14 mouse cellular contexts compared by ENCODE assay signal in genomic region chr7:16337733-16338132, GRCm38 (mm10). TPM values are rescaled to one million over a fixed set of nuclear protein-coding genes. Genes with fewer than 3 reads are reported as not detected.
DNase-seq lines count a peak whose midpoint lies in the region; ATAC-seq and TF ChIP-seq lines count a peak whose summit lies in the region.
"Had no signal": no experiment of that assay in that cellular context is flagged by ENCODE, and none has a peak within 500 bp of the region (broad histone marks: within the 10 kb centered on the region; RNA-seq: fewer than 3 reads in every experiment).

No protein-coding gene starts in this region.

- H3K36me3 ChIP-seq in kidney, adult 2 months (ENCODE audit: control insufficient read depth, insufficient read depth, low read length) = no peaks in the 10 kb centered on the region
- peaks cover 33% of the 10 kb centered on the region for H3K36me3 ChIP-seq in thymus, adult 2 months (ENCODE audit: control insufficient read depth, insufficient read depth, low read length)
- peaks cover 64% of the 10 kb centered on the region for H3K36me3 ChIP-seq in embryonic facial prominence, embryonic 14.5 days (ENCODE audit: control insufficient read depth, insufficient read depth, low read length)
- H3K36me3 ChIP-seq in neural tube, embryonic 15.5 days = peaks cover 37% of the 10 kb centered on the region

- TF ChIP-seq CTCF in kidney, adult 2 months (conservative IDR thresholded peaks at IDR 0.05; ENCODE audit: insufficient read depth, insufficient read length, low read depth, low read length) = 0 out of 2 replicates have a peak, but pooled peaks have one; percentile 15
- no peak for TF ChIP-seq CTCF in thymus, adult 2 months (IDR thresholded peaks at IDR 0.05; ENCODE audit: borderline replicate concordance, control insufficient read depth, extremely low read depth, insufficient read depth, low read length, poor library complexity)

- no peaks in the 10 kb centered on the region for H3K27me3 ChIP-seq in kidney, adult 2 months (replicated peaks; ENCODE audit: control insufficient read depth, insufficient read depth, low read length)
- no peaks in the 10 kb centered on the region for H3K27me3 ChIP-seq in thymus, adult 2 months (ENCODE audit: control insufficient read depth, insufficient read depth, low read length)
- no peaks in the 10 kb centered on the region for H3K27me3 ChIP-seq in embryonic facial prominence, embryonic 14.5 days (replicated peaks; ENCODE audit: control insufficient read depth, insufficient read depth, low read length)
- no peaks in the 10 kb centered on the region for H3K27me3 ChIP-seq in neural tube, embryonic 15.5 days (replicated peaks)
- H3K27me3 ChIP-seq: embryonic facial prominence, embryonic 12.5 days had no signal

- H3K9ac ChIP-seq in embryonic facial prominence, embryonic 14.5 days (ENCODE audit: low read depth, low read length) = no peak overlapping the region
- H3K9ac ChIP-seq in neural tube, embryonic 15.5 days (replicated peaks) = no peak overlapping the region
- H3K9ac ChIP-seq: embryonic facial prominence, embryonic 12.5 days had no signal

- no peak for TF ChIP-seq POLR2A in kidney, adult 2 months (IDR thresholded peaks at IDR 0.05; ENCODE audit: low read depth, low read length)
- TF ChIP-seq POLR2A in thymus, adult 2 months (IDR thresholded peaks at IDR 0.05; ENCODE audit: control insufficient read depth, extremely low read depth, insufficient read depth, low read length, poor library complexity) = no peak

- no peak overlapping the region for H3K4me2 ChIP-seq in embryonic facial prominence, embryonic 14.5 days (ENCODE audit: low read depth, low read length)
- no peak overlapping the region for H3K4me2 ChIP-seq in neural tube, embryonic 15.5 days
- H3K4me2 ChIP-seq: embryonic facial prominence, embryonic 12.5 days had no signal

- H3K9me3 ChIP-seq in embryonic facial prominence, embryonic 14.5 days (ENCODE audit: control insufficient read depth, low read length) = no peaks in the 10 kb centered on the region
- no peaks in the 10 kb centered on the region for H3K9me3 ChIP-seq in neural tube, embryonic 15.5 days (replicated peaks)
- H3K9me3 ChIP-seq: embryonic facial prominence, embryonic 12.5 days; G1E had no signal

- no peak for DNase-seq in kidney, adult 2 months
- no peak for DNase-seq in kidney, postnatal 10 days
- peak; percentile 19 for DNase-seq in thymus, adult 2 months
- DNase-seq in thymus, postnatal 10 days (ENCODE audit: low spot score in 2 of 2) = no peak
- DNase-seq in embryonic facial prominence, embryonic 14.5 days (ENCODE audit: low spot score) = peak; percentile 16
- no peak for DNase-seq in frontal cortex, postnatal 14 days (ENCODE audit: low spot score in 2 of 2)
- DNase-seq: adrenal gland, postnatal 25 days; cerebellum, adult 18-20 months; heart, postnatal 4 days; kidney, adult 18-20 months had no signal

- no peak overlapping the region for H3K4me3 ChIP-seq in kidney, adult 2 months (ENCODE audit: insufficient read depth, low read depth, low read length)
- H3K4me3 ChIP-seq in thymus, adult 2 months (ENCODE audit: control insufficient read depth, insufficient read depth, low read length) = no peak overlapping the region
- no peak overlapping the region for H3K4me3 ChIP-seq in embryonic facial prominence, embryonic 14.5 days (ENCODE audit: low read depth, low read length)
- H3K4me3 ChIP-seq in neural tube, embryonic 15.5 days (replicated peaks) = no peak overlapping the region
- H3K4me3 ChIP-seq: embryonic facial prominence, embryonic 12.5 days had no signal

- WGBS in kidney, adult 2 months = 58% methylated on average over 2 of the region's 2 CpGs
- WGBS in thymus, adult 2 months = 89% methylated on average over 2 of the region's 2 CpGs
- WGBS in embryonic facial prominence, embryonic 14.5 days = 70% methylated on average over 2 of the region's 2 CpGs
- 72% methylated on average over 2 of the region's 2 CpGs for WGBS in neural tube, embryonic 15.5 days

- no peak overlapping the region for H3K27ac ChIP-seq in kidney, adult 2 months (ENCODE audit: insufficient read depth, low read depth, low read length)
- H3K27ac ChIP-seq in thymus, adult 2 months (ENCODE audit: control insufficient read depth, insufficient read depth, low read length) = no peak overlapping the region
- no peak overlapping the region for H3K27ac ChIP-seq in embryonic facial prominence, embryonic 14.5 days (replicated peaks; ENCODE audit: low read depth, low read length)
- no peak overlapping the region for H3K27ac ChIP-seq in neural tube, embryonic 15.5 days (replicated peaks)
- H3K27ac ChIP-seq: embryonic facial prominence, embryonic 12.5 days had no signal

- ATAC-seq in embryonic facial prominence, embryonic 14.5 days (ENCODE audit: low read depth) = no peak
- ATAC-seq in neural tube, embryonic 15.5 days (ENCODE audit: low FRiP score) = no peak
- ATAC-seq: forebrain, embryonic 14.5 days had no signal

- no peaks in the 10 kb centered on the region for H3K4me1 ChIP-seq in kidney, adult 2 months (ENCODE audit: control insufficient read depth, insufficient read depth, low read length)
- no peaks in the 10 kb centered on the region for H3K4me1 ChIP-seq in thymus, adult 2 months (replicated peaks; ENCODE audit: control insufficient read depth, insufficient read depth, low read length)
- H3K4me1 ChIP-seq in embryonic facial prominence, embryonic 14.5 days (ENCODE audit: control insufficient read depth, insufficient read depth, low read length) = no peaks in the 10 kb centered on the region
- H3K4me1 ChIP-seq in neural tube, embryonic 15.5 days = no peaks in the 10 kb centered on the region
- H3K4me1 ChIP-seq: embryonic facial prominence, embryonic 12.5 days had no signal

RNA-seq across cellular contexts. Expression of gene Bbc3, which starts 29.5 kb away (rescaled TPM):
- polyA plus RNA-seq in kidney, adult 2 months (2012; rRNA removed) = 5.1 and 5.2 TPM in 2 replicates
- 49.8 and 84.9 TPM in 2 replicates for polyA plus RNA-seq in thymus, adult 2 months (2012; rRNA removed)
- 4.0 and 4.6 TPM in 2 replicates for polyA plus RNA-seq in embryonic facial prominence, embryonic 14.5 days (2014; fragmentation: Nextera tagmentation; extraction: Ambion mirVana)
- 25.4 and 27.5 TPM in 2 replicates for polyA plus RNA-seq in neural tube, embryonic 15.5 days (2015; fragmentation: Nextera tagmentation; extraction: Ambion mirVana)

RNA-seq across cellular contexts. Expression of gene Sae1, which starts 49.9 kb away (rescaled TPM):
- 23.0 and 29.2 TPM in 2 replicates for polyA plus RNA-seq in kidney, adult 2 months (2012; rRNA removed)
- 61.0 and 66.8 TPM in 2 replicates for polyA plus RNA-seq in thymus, adult 2 months (2012; rRNA removed)
- polyA plus RNA-seq in embryonic facial prominence, embryonic 14.5 days (2014; fragmentation: Nextera tagmentation; extraction: Ambion mirVana) = 232 and 287 TPM in 2 replicates
- 239 and 275 TPM in 2 replicates for polyA plus RNA-seq in neural tube, embryonic 15.5 days (2015; fragmentation: Nextera tagmentation; extraction: Ambion mirVana)

RNA-seq across cellular contexts. Expression of gene Ccdc9, which starts 51.1 kb away (rescaled TPM):
- 23.3 and 24.3 TPM in 2 replicates for polyA plus RNA-seq in kidney, adult 2 months (2012; rRNA removed)
- 39.4 and 43.0 TPM in 2 replicates for polyA plus RNA-seq in thymus, adult 2 months (2012; rRNA removed)
- 10.9 and 13.7 TPM in 2 replicates for polyA plus RNA-seq in embryonic facial prominence, embryonic 14.5 days (2014; fragmentation: Nextera tagmentation; extraction: Ambion mirVana)
- polyA plus RNA-seq in neural tube, embryonic 15.5 days (2015; fragmentation: Nextera tagmentation; extraction: Ambion mirVana) = 23.3 and 24.5 TPM in 2 replicates

Comparison
In these comparisons a context has a peak if more than half of its experiments do, and no peak if none do; other contexts are left out.
1. DNase-seq: peak in thymus, adult 2 months (single experiment) and embryonic facial prominence, embryonic 14.5 days (single experiment); none in kidney, adult 2 months (single experiment), kidney, postnatal 10 days (single experiment), thymus, postnatal 10 days (0 of 2) and frontal cortex, postnatal 14 days (0 of 2).